Mouse (Mus musculus) heart, postnatal 36 days (tissue): ENCODE measurements around the gene Vstm5. TPM values are rescaled to one million over a fixed set of nuclear protein-coding genes. Genes with fewer than 3 reads are reported as not detected.
"Not testable (repeated sequence)": the region's sequence is repeated elsewhere in the genome, so short reads cannot be mapped to it uniquely, and the experiment has no call there.

ENCODE experiments used
- DNase-seq, 2 experiments: peaks; one replicate each; pipeline ENCODE4 v3.0.0; 2021 to 2022
- intact Hi-C: fragments of 180-260 bp; cut with DNase I; formaldehyde crosslinking; loops from one replicate; pipeline ENCODE4 v1.15.1; 2025
- total RNA-seq, 2 experiments: library from RNA; stranded (reverse); gene quantifications; 2 replicates each; pipeline ENCODE4 v1.2.3; 2021

The Vstm5 gene
- total RNA-seq, 2 experiments from 2014 or later = 0.19 to 0.38 TPM

DNA sequence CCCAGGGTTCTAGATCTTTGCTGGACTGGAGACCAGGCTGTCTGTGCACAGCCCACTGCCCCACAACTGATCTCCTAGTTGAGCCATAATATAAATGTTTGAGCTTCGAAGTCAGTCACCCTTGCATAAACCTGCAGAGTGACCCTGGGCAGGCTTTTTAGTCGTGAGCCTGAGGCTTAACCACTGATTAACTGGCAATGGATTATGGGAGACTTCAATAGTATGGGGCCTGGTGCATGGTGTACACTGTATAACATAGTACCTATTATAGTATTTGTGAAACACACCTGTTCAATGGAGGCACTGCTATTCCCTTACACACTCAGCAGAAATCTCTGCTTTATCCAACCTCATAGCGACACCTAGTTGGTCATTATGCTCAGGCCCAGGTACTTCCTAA is 17.4 kb downstream of the Vstm5 start:
- no peak for DNase-seq
- intact Hi-C loops = no loop called here

GRCm38 (mm10) chr9:15261980-15262379 is 23.1 kb downstream of the Vstm5 start:
- intact Hi-C loops = no loop called here
- DNase-seq = no peak

GRCm38 (mm10) chr9:15263487-15263886 is 24.6 kb downstream of the Vstm5 start:
- DNase-seq = no peak
- intact Hi-C loops = no loop called here

- intact Hi-C loops = no loop called here
- DNase-seq = no peak
These were observed 35.1 kb downstream of the Vstm5 start for GRCm38 (mm10) chr9:15273981-15274380.

- no peak for DNase-seq
- intact Hi-C loops = no loop called here
These were observed 38.0 kb downstream of the Vstm5 start for GRCm38 (mm10) chr9:15276855-15277254.

DNA sequence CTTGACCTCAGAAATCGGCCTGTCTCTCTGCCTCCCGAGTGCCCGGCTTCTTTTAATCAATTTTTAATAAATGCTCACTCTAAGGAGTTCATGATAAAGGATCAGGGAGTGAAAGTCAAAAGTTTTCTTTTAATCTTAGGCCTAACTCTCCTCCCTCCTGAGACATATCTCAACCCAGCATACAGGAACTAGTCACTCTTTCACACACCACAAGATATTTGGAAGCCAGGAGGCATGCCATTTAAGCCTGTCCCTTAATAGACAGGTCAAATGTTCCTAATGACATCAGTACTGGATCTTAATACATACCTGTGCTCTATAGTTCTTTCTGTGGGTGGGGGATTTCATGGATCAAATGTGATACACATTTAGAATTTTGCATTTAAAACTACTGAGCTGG is 39.5 kb downstream of the Vstm5 start:
- intact Hi-C loops = no loop called here
- no peak for DNase-seq

DNA sequence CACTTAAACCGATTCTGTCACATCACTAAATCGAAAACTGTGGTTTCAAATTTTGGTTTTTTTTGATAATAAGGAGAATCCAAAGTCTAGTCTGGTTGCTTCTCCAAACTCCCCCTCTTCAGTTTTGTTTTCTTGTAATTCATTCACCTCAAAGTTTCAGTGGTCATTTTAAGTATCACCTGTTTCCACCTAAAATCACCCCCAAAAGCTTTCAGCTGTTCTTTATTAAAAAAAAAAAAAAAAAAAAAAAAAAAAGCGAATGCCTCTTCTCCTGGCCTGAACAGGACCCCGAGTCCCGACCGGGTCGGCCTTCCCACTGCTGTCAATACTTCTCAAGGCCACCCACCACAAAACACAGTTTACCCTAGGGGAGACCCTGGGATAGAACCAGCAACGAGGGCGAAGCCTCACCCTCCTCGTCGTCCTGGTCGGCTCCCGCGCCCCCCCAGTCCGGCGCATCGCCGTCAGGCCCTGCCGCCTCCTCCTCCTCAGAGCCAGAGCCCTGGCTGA is 40.3 kb downstream of the Vstm5 start:
- intact Hi-C loops = loop anchor here (1.0 kb wide), 1 partner anchor 27 kb away; the partner anchor contains the start of genes 4931406C07Rik and Taf1d
- DNase-seq = no peak

DNA sequence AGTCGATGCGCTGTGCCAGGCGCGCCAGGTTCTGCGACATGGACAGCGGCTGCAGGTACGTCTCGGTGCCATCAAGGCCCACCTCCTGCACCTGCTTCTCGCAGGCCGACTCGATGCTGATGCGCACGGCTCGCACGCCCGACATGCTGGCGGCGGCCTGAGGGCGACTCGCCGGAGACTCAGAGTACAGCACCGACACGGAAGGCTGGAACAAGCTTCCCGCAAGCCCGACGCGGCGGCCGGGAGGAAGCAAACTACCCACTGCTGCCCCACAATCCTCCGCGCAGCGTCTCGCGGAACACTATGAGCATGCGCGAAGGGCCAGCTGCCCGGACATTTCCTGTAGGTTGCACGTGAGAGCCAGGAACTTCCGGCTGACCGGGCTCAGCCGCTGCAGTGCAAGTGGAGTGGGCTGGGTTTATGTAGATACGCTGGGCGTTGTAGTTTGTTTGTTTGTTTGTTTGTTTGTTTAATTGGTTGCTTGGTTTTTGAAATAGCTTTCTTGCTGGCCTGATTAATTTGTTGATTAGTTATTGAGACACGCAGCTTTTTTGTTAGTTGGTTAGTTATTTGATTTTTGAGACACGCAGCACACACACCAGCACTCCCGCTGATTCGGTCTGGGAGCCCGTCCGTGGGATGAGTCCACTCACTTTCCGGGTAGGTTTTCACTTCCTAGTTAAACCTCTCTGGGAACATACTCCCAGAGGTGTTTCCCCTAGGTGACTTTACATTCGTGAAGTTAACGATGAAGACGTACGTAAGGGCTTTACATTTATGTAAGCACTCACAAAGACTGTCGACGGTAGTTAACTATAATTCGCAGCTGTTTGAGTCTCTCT is 41.0 kb downstream of the Vstm5 start, which contains the start of gene Med17:
Med17 (minus strand) TSS at position 283 of the 842 bp plus-strand sequence.
- intact Hi-C loops = loop anchor here (1.0 to 10.0 kb wide), 2 partner anchors 26 to 245 kb away; partner anchors contain the start of genes 4931406C07Rik and Taf1d
- DNase-seq = peak; percentile 92 to 93

DNA sequence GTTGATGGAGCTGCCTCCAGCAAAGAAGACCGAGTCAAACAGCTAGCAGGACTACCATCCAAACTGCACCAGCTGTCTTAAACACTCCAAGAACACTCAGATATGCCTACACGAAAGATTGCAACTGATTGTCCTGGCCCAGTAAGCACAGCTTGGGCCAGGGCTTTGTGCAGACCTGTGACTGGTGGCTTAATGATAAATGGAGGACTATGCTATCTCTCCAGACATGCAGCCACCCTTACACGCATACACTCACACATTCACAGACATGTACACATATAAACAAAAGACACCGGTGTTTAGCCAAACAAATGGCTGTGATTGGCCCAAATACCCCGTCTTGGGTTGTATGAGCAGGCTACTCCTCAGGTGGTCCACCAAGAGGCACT is 41.6 kb downstream of the Vstm5 start:
- no peak for DNase-seq
- intact Hi-C loops = loop anchor here (10.0 kb wide), 1 partner anchor 246 kb away; no protein-coding TSS in a partner anchor

DNA sequence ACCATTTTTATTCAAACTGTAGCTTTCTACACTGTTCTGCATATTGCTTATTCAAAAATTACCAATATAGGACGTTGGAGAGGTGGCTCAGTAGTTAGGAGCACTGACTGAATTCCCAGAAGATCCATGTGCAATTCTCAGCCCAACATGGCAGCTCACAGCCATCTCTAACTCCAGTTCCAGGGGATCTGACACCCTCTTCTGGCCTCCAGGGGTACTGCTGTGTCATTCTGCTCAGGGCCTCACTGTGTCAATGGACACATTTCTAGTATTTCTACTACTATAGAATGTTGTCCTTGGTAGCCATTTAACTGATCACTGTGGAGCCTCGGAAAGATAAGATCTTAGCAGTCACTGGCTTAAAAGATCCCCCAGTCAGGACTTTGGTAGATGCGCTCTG is 46.6 kb downstream of the Vstm5 start:
- no peak for DNase-seq
- intact Hi-C loops = loop anchor here (10.0 kb wide), 1 partner anchor 251 kb away; no protein-coding TSS in a partner anchor

DNA sequence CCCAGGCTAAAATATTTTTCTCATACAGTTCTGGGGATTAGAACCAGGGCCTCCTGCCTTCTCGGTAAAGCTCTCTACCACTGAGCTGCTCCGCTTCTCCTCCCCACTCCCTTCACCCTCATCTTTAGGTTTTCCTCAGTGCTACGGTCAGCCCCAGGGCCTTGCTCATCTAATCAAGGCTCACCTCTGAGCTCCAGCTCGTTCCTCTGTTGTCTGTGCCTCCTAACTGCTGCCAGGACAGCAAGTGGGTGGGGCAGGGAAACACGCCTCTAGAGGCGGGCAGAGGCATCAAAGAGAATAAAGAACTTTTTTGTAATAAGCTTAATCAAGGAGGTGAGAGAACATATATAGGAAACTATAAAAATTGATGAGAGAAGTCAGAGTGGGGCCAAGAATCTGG is 49.0 kb downstream of the Vstm5 start:
- no peak for DNase-seq
- intact Hi-C loops = loop anchor here (10.0 kb wide), 1 partner anchor 253 kb away; no protein-coding TSS in a partner anchor

GRCm38 (mm10) chr9:15288402-15288801 is 49.6 kb downstream of the Vstm5 start:
- no peak for DNase-seq
- intact Hi-C loops = loop anchor here (10.0 kb wide), 1 partner anchor 254 kb away; no protein-coding TSS in a partner anchor

GRCm38 (mm10) chr9:15289251-15289650 is 50.4 kb downstream of the Vstm5 start:
- intact Hi-C loops = loop anchor here (10.0 kb wide), 1 partner anchor 254 kb away; no protein-coding TSS in a partner anchor
- DNase-seq = no peak

DNA sequence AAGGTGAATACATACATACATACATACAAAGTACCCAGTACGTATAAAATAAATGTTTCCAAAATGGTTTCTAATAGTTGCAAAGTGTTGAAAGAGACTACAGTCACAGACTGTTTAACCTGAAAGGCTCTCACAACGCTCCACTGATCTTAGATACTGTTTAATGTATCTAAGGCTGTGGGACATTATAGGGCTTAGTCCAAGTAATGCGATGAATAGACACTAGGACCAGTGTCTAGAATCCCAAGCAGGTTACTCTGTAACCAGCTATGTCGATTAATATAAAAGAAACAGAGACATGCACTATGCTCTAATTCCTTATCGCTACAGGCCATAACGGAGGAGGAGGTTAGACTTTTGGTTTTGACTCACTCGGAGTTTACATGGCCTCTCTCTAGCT is 58.3 kb downstream of the Vstm5 start:
- intact Hi-C loops = no loop called here
- DNase-seq = no peak

DNA sequence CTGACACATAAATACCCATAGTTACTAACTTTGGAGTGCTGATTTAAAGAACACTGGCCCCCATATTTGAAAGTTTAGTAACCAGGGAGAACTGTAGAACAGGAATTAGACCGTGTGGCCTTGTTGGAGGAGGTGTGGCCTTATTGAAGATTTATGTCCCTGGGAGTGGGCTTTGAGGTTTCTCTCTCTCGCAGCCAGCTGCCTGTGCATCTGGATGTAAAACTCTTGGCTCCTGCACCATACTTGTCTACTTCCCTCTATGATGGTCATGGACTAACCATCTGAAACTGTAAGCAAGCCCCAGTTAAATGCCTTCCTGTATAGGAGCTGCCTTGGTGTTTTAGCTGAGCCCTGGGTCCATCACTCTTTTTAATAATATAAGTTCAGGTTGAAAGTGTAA is 59.6 kb downstream of the Vstm5 start:
- intact Hi-C loops = no loop called here
- no peak for DNase-seq

DNA sequence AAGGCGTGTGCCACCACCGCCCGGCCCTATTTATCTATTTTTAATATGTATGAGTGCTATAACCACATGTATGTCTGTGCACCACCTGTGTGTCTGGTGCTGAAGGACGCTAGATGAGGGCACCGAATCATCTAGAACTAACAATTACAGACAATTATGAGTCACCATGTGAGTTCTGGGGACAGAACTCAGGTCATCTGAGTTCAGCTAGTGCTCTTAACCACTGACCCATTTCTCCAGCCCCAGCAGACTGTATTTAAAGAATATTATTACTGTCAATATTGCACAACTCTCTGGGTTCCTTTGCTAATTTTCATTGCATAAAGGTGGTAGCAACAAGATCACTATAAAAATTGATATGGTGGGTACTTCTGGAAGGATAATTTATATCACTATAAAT is 61.2 kb downstream of the Vstm5 start:
- intact Hi-C loops = no loop called here
- no peak for DNase-seq

GRCm38 (mm10) chr9:15301399-15301798 is 62.6 kb downstream of the Vstm5 start:
- intact Hi-C loops = no loop called here
- peak; percentile 19 to 24 for DNase-seq

DNA sequence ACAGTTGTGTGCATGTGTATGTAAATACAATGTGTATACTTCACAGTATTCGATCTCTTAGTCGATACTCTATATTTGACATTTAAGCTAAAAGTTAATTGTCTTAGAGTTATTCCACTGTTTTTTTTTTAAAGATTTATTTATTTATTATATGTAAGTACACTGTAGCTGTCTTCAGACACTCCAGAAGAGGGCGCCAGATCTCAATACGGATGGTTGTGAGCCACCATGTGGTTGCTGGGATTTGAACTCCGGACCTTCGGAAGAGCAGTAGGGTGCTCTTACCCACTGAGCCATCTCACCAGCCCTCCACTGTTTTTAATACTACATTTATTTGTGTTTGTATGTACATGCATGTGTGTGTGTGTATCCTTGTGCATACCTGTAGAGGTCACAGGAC is 63.2 kb downstream of the Vstm5 start:
- intact Hi-C loops = not testable (repeated sequence)

DNA sequence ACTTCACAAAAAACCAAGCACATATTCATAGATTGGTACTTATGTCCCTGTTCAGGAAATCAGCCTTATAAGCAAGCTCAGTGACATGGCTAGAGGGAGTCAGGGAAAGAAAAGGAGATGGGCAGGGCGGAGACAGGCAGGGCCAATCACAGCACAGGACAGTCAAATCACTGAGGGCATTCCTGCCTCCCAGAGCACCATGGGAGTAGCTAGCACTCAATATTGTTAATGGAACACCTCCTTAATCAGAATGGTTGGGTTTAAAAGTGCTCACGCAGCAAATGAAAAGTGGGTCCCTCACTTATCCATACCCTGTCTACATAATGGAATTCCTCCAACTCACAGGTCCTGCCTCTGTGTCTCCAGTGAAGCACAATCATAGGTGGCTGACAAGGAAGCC is 64.0 kb downstream of the Vstm5 start:
- DNase-seq = no peak
- intact Hi-C loops = no loop called here

More for the DNA sequence above, 63.2 kb downstream of the Vstm5 start:
- not testable (repeated sequence) for DNase-seq

DNA sequence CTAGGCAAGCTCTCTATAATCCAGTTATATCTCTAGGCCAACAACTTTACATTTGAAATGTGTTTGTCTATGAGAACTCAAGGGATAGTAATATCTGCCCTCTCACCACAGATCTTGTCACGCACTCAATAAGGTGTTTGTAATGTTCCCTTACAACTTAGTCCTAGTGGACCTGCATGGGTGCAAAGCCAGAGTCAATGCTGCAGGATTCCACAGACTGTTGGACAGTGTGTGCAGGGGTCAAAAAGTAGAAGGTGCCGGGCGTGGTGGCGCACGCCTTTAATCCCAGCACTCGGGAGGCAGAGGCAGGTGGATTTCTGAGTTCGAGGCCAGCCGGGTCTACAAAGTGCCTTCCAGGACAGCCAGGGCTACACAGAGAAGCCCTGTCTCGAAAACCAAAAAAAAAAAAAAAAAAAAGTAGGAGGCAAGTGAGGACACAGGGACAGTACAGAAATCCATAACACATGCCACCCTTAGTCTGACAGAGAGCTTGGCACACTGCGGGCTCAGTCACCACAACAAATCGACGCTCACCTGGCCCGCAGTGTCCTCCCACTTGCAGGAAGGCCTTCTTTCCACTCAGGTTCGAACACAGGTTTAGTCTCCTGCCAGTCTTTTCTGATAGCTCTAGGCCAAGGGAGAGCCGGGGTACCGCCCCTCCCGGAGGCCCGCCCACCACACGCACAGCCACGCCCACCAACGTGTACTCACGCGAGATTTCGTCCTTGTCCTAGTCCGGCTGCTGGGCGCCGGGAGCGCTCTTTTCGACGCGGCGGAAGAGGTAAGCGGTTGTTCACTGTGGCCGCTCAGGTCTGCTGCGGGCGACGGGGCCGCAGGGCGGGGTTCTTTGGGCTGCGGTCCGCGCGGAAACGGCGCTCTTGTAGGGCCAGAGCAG is 66.9 kb downstream of the Vstm5 start, which contains the start of gene Taf1d:
Taf1d (plus strand) TSS at position 712 of the 895 bp plus-strand sequence.
- intact Hi-C loops = loop anchor here (1.0 to 5.0 kb wide), 2 partner anchors 26 to 52 kb away; partner anchors contain the start of genes Cep295 and Med17
- DNase-seq = peak; percentile 99 to 100
